Mouse (Mus musculus): ENCODE results near the gene Rlbp1.

Gene Rlbp1

DNA sequence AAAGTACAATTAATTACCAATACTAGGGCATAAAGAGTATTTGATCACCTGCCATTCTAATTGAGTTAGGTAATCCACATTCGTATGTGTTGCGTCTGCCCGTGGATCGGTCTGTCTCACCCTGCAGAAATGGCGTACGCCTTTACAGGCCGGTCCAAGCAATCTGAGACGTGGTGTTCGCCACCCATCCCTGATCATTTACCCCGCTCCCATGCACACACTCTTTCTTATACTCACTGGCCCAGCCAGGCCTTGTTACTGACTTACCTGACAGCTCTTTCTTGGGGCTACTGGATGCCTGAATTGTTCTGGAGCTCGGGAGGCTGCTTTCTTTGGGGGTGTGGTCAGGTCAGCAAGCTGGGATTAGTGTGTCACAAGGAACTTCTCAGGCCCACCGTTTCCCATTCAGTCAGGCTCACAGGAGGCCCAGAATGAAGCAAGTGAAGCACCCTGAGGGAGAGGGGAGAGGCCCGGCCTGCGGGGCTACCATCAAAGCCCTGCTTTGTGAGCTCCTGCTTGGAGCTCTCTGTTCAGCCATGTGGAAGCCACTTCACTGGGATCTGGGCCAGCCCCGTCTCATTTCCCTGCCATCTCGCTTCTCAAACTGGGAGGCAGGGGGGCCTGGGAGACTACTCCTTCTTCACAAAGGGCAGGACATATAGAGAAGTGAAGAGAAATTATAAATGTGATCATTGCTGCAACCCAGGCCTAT lies at the start of gene Rlbp1:
Rlbp1 (minus strand) TSS at position 627 of the 712 bp plus-strand sequence.
- DNase-seq (ENCODE audit: low read depth): no peak

DNA sequence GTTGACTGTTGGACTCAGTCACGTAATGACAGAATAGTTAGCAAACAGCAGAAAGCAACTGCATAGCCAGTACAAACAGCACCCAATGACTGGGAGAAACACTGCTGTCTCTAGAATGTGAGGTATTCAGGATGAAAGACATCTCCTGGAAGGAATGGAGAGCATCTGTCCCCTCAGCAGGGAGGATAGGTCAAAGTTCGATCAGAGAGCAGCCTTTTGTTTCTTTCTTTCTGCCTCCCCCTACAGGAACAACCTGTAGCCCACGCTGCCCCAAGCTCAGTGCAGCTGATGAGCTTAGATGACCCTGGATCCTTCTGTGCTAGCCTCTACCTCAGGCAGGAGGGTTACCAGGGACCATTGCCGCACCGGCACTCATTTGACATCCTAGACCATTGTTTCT lies 41.4 kb upstream of the Rlbp1 start:
- DNase-seq (ENCODE audit: low read depth): no peak

DNA sequence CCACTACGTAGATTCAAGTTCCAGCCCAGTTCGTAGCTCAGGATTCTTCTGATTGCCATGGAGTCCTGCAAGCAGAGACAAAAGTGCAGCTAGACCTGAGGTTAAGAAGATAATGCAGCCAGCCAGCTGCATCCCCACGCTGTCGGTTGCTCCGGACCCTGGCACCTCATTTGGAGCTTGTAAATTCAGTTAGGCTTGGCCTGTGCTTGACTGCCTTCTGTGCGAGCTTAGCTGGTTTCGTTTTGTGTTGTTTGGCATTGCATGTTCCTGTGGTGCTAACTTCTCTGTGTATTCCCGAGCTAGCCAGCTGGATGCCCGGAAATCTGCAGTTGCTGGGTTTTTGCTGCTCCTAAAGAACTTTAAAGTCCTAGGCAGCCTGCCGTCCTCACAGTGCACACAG lies 39.0 kb upstream of the Rlbp1 start:
- DNase-seq (ENCODE audit: low read depth): no peak

DNA sequence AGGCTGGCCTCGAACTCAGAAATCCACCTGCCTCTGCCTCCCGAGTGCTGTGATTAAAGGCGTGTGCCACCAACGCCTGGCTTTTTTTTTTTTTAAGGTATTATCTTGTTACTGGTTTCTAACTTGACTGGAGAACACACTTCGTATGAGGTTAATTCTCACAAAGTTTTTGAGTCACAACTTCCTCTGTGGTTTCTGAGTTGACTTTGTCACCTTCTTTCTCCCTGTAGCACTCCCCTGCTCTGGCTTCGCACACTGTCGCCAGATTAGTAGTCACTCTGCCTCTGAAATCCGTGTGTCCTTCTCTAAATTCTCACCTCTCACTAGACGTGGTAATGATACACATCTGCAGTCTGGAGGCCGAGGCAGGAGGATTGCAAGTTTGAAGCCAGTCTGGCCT lies 36.0 kb upstream of the Rlbp1 start:
- peak; percentile 54 for DNase-seq (ENCODE audit: low read depth)

DNA sequence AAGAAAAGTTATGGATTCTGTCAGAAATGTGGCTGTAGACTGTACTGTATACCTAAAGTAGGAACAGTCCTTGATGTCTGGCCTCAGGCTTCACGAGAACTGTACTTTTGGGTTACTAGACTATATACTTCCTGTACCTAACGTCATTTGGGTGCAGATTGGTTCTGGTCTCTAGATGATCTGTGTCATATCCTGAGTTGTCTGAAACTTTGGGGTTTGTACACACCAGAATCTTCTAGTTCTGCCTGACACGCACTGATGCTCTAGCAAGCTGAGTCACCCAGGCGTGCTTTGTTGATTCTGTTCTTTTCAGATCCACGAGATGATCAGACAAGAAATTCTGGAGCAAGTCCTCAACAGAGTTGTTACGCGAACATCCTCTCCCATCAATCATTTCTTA lies 33.1 kb upstream of the Rlbp1 start:
- peak; percentile 39 for DNase-seq (ENCODE audit: low read depth)

DNA sequence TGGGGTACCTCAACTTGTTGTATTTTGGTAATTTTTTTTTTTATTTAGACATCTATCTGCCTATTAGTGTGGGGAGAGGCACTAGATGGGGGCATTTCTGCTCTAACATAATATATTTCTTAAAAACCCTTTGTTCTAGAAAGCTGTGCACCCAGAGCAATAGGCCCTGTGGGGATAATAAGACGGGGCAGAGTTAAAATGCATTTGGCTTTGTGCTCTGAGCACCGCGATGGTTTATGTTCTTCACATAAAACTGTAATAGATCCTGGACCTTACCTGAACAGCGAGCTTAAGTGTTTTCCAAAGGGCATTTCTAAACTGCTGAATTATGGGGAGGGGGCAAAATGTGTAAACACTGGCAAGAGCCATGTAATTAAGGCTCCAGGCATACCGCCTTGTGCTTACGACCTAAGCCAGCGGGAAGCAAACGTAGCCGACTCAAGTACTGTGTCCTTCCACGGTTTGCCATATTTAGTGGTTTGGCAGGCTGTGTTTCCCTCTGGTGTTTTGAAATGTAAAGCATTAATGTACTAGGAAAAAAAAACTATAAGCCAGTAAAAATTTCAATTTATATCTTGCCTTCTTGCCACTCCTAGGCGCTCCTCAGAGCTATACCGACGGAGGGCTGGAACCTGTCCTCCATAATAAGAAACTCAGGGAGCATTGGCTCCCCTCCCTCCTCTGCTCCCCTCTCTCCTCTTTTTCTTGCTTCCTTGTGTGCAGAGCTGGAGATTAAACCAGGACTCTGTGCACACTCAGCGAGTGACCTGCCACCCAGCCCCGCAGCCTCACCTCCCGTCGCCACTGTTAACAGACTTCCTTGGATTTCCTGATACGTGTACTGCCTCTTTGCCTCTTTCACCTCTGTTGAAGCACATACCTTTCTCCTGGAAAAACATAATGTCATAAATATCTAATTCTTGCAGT lies 27.9 kb upstream of the Rlbp1 start:
- no peak for DNase-seq (ENCODE audit: low read depth)

DNA sequence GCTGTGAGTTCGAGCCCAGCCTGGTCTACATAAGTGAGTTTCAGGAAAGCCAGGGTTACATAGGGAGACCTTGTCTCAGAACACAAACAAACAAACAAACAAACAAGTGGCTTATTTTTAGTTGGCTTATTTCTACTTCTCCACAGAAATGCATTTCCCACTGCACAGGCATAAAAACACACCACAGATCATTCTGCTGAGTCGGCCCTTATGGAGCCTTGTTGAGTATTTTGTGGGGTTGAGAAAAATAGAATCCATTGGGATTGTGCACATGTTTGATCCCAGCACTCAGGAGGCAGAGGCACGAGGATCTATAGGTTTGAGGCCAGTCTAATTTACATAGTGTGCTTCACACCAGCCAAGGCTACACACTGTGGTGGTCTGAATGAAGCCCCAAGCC lies 13.4 kb upstream of the Rlbp1 start:
- no peak for DNase-seq (ENCODE audit: low read depth)

DNA sequence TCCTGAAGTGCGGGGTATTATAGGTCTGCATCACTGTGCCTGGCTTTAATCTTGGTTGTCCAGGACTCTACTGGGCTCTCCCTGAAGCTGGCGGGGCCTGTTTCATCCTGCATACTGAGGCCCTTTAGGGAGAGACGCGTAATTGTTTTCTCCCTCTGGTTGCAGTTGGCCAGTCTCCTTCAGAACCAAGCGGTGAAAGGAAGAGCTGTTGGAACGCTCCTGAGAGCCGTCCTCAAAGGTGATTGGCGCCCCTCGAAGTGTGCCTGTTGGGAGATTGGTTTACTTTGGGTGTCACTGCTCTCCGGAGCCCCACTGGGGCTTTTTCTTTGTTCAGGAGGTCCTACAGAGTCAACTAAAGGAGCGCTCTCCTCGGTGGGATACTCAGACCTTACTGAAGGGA lies 12.1 kb upstream of the Rlbp1 start:
- DNase-seq (ENCODE audit: low read depth): no peak

DNA sequence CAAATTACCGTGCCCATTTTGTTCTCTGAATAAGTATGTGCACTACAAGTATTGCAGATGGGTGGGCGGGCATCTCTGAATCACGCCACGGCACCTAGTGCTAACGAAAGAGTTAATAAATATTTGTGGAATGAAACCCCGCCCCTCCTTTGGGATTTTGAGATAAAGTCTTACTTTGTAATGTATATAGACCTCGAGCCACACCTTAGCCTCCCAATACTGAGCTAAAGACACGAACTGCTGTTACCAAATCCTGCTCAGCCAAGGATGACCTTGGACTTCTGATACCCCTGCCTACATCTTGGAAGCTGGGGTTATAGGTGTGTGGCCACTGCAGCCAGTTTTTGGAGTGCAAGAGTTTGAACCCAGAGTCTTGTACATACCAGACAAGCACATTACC lies 11.6 kb upstream of the Rlbp1 start:
- no peak for DNase-seq (ENCODE audit: low read depth)

DNA sequence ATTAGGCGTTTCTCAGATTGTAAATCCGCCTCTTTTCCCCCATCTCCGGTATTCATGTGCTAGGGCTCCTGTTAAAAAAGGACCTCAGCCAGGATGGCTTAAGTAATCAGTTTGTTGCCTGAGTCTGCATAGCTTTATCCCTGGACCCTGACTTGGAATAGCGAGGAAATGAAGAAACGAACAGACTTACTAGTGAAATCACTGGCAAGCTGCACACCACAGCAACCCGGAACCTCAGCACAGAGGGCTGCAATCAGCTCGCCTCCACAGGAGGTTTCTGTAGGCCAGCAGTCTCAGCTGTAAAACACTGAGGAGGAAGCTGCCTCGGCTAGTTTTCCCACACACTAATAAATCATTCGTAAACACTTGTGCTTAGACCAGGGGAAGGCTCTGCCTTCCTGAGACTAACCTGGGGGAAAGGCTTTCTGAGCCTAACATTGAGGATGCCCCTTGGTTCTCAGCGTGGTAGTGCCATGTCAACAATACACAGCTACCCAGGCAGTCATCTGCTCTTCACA lies 10.7 kb upstream of the Rlbp1 start:
- no peak for DNase-seq (ENCODE audit: low read depth)

DNA sequence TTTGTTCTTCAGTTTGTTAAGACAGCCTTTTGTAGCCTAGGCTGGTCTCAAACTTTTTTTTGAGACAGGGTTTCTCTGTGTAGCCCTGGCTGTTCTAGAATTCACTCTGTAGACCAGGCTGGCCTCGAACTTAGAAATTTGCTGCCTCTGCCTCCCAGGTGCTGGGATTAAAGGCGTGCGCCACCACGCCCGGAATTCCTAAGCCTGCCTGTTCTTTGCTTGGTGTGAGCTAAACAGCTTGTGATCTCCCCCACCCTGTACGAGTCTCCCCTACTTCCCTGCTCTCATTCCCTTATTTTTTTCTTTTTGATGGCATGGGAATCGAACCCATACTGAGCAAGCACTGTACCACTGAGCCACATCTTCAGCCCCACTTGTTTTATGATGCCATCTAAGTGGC lies 8.3 kb upstream of the Rlbp1 start:
- no peak for DNase-seq (ENCODE audit: low read depth)

DNA sequence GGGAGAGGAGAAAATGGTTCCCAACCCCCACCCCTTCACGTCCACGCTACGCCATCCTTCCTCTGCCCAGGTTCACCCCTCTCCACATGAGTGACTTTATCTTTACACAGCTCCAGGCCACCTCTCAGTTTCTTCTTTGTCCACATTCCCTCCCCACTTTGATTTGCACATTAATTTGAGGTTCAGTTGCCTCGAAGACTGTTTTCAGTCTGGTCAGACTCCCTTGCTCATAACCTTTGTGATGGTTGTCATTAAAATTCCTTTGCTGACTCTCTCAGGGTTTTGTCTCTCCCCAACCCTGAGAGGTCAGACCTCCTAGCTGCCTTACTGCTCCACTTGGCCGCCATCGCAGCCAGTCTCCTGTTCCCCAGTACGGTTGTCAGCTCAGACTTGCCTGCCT lies 7.8 kb upstream of the Rlbp1 start:
- no peak for DNase-seq (ENCODE audit: low read depth)

DNA sequence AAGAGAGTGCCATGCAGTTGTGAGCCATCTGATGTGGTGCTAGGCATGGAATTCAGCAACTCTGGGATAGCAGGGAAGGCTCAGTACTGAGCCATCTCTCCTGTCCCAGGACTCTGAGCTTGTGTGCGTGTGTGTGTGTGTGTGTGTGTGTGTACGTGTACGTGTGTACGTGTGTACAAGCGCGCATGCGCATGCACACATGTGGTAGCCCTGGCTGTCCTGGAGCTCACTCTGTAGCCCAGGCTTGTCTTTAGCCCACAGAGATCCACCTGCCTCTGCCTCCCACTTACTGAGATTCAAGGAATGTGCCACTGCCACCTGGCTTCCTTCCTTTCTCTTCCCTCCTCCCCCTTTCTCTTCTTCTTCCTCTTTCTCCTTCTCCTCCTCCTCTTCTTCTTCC lies 7.1 kb upstream of the Rlbp1 start:
- no peak for DNase-seq (ENCODE audit: low read depth)

DNA sequence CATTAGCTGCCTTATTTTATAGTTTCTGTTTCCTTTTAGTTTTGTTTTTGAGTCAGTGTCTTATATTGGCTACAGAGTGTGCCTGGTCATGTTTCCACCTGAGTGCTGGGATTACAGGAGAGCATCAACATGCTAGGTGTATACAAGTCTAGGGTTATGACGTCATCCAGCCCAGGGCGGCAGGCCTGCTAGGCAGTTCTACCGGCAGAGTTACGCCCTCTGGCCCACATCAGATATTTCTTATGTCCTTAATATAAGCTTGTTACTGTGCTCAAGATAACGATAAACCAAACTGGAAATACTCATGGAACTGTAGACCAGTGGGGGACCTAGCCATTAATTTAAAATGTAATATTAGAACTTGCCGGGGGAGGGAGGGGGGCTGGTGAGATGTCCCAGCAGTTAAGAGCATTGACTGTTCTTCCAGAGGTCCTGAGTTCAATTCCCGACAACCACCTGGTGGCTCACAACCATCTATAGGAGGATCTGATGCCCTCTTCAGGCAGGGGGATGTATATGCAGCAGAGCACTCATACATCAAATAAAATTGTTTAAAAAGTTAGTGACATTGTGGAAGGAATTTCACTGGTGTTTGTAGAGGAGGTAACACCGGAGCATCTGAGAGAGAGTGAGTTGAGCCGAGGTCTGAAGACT lies 6.1 kb upstream of the Rlbp1 start:
- DNase-seq (ENCODE audit: low read depth): peak; percentile 86

DNA sequence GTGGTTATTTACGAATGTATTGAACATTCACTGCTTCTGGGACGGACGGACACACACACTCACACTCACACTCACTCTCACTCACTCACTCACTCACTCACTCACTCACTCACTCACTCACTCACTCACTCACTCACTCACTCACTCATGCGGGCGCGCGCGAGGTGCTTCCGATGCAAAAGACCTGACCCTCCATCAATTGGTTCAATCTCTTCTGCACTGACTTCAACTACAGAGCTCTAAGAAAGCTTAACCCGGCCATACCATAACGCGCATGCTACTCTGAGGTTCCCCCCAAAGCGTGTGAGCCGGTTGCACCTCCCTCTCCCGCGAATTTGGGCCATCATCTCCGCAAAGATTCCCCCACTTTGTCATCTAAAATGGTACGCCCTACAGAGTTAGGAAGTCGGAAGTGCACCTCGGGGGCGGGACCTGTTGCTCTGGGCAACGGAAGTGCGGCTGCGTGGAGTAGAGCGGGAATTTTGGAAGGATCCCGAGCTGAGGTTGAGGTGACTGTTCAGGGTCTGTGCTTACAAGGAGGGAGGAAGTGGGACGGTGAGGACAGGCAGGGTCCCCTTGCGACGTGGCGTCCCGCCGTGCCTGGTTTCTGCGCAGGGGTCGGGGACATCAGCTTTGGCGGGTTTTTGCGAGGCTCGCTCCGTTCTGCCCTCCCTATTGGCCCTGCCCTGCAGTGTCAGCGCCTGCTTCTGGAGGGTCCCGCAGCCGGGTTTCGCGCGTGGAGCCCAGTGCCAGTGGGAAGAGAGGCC lies 5.2 kb upstream of the Rlbp1 start, which contains the start of gene Fanci:
Fanci (plus strand) TSS at position 47 of the 767 bp plus-strand sequence.
- peak; percentile 98 for DNase-seq (ENCODE audit: low read depth)

DNA sequence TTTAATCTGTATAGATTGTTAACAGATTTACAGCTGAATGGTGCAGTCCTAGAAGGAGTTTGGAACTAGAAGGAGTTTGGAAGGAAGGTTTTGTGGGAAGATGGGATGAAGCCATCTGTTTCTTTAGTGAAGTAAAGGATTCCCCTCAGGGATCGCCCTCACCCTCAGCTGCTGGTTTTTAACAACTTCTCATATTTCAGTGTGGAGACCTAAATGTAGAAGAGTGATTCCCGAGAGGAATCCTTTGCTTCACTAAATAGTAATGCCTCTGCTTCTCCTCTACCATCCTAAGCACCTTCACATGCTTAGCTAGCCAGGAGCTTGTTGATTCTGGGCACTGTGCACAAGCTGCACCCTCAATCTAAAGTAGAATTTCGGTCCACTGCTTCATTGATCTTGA lies 4.6 kb upstream of the Rlbp1 start:
- no peak for DNase-seq (ENCODE audit: low read depth)

DNA sequence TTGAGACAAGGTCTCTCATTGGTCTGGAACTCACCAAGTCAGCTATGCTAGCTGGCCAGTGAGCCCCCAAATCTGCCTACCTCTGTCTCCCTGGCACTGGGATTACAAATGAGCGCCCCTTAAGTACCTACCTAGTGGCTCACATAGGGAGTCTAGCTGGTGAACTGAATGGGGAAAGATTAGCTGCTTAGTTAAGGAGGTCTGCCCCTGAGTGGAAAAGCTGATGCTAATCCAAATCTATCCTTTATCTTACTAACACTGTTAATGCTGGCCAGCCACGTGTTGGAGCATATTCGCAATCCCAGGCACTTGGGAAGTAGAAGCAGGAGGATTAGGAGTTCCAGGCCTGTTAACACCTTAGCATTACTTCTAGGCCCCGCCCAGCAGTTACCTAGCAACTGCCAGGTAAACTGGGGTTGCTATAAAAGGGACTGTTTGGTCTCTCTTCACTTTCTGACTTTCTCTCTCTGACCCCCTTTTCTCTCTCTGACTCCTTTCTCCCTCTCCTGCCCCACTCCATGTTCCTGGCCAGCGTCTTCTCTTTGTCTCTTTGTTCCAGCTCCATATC lies 3.4 kb upstream of the Rlbp1 start:
- DNase-seq (ENCODE audit: low read depth): no peak

DNA sequence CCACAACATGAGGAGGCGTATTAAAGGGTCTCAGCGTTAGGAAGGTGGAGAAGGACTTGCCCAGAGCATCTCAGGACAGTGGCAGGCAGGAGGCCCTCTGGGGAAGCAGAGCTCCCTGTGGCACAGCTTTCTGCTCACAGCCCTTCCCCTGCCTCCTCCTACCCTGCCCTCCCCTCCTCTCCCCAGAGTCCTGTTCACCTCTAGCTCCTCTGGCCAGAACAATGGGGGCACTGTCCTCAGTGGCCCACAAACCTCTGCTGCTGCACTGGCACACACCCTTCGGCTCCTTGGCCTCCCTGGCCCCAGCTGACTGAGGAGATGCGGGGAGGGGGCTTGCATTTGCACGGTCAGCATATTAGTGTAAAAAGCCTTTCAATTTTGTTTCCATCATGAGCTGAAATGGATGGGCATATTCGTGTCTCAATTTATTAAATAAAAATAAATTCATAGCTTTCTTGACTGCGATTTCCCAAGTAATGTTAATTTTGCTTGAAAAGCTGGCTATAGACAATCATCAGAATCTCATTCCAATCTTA lies 1.9 kb upstream of the Rlbp1 start:
- no peak for DNase-seq (ENCODE audit: low read depth)

DNA sequence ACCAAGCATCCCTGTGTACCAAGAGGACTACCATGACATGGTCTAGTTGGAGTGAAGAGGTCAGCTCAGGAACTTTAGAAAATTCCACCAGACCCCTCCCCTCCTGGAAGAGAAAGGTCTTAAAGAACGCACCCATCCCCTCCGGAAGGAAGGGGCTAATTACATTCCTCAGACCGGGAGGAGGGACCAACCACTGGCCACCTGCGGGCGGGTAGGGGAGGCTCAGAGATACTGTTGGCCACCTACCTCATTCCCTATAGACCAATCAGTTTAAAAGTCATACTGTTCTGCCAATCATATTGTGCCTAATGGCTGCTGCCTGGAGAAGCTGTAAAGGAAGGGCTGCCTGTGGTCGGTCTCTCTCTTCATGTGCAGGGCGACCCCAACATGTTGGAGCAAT lies 1.1 kb upstream of the Rlbp1 start:
- no peak for DNase-seq (ENCODE audit: low read depth)

DNA sequence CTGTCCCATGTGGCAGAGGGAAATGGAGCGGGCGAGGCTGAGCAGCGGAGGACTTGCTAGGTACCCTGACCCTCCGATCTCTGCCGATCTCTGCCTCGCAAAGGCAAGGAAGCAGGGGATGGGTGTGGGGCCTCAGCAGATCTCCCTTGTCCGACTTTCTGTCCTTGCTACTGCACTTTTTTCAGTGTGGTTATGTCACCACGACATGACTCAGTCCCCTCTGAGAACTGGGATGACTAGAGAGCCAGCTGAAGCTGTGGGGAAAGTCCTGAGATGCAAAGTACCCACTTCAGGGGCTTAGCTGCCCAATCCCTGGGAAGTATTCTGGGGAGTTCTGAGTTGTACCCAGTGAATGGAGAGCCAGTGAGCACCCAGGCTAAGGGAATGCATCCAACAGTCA lies 292 bp upstream of the Rlbp1 start:
- DNase-seq (ENCODE audit: low read depth): no peak
